Mouse (Mus musculus) hindbrain, embryonic 11.5 days (tissue): Measurements from ENCODE around the gene Mtnr1a. TPM values are rescaled to one million over a fixed set of nuclear protein-coding genes. Genes with fewer than 3 reads are reported as not detected.
A peak's percentile ranks its signal among the peaks of the same experiment; 100 is the strongest.

Experiments
- ATAC-seq: fragments of 200-750 bp; cut with Nextera tagmentation; 2 replicates; pipeline ENCODE4 v1.8.0; 2017; ENCODE audit warnings: mild to moderate bottlenecking, moderate TSS enrichment, moderate library complexity; ENCODE audit not compliant: low FRiP score
- DNase-seq: peaks from one replicate; pipeline ENCODE4 v3.0.0-alpha.2; 2015; ENCODE audit warnings: low spot score
- H3K27ac ChIP-seq: fragments of 300-500 bp; sonication (generic); 2 replicates; pipeline ENCODE4 v1.5.1; 2014; ENCODE audit warnings: mild to moderate bottlenecking, low read depth, low read length
- H3K27me3 ChIP-seq: fragments of 300-500 bp; sonication (generic); 2 replicates; pipeline ENCODE4 v1.6.1; 2014; ENCODE audit warnings: mild to moderate bottlenecking, low read length, moderate library complexity, mixed read lengths; ENCODE audit not compliant: control insufficient read depth, insufficient read depth
- H3K36me3 ChIP-seq: fragments of 300-500 bp; sonication (generic); 2 replicates; pipeline ENCODE4 v1.6.1; 2014; ENCODE audit warnings: mild to moderate bottlenecking, low read length, moderate library complexity, mixed read lengths; ENCODE audit not compliant: control insufficient read depth, insufficient read depth
- H3K4me1 ChIP-seq: fragments of 300-500 bp; sonication (generic); replicated peaks from 2 replicates; pipeline ENCODE4 v1.6.1; 2014; ENCODE audit warnings: low read length, mixed read lengths; ENCODE audit not compliant: control insufficient read depth, insufficient read depth
- H3K4me2 ChIP-seq: fragments of 300-500 bp; sonication (generic); replicated peaks from 2 replicates; pipeline ENCODE4 v1.6.1; 2014; ENCODE audit warnings: mild to moderate bottlenecking, low read depth, low read length
- H3K4me3 ChIP-seq: fragments of 300-500 bp; sonication (generic); 2 replicates; pipeline ENCODE4 v1.5.1; 2014; ENCODE audit warnings: low read depth, low read length
- H3K9ac ChIP-seq: fragments of 300-500 bp; sonication (generic); 2 replicates; pipeline ENCODE4 v1.6.1; 2014; ENCODE audit warnings: low read depth, low read length
- H3K9me3 ChIP-seq: fragments of 300-500 bp; sonication (generic); 2 replicates; pipeline ENCODE4 v1.6.1; 2016; ENCODE audit warnings: low read length; ENCODE audit not compliant: control insufficient read depth
- WGBS: fragments of 180-500 bp; shearing (Covaris S2); extraction: QIAGEN DNeasy Blood & Tissue Kit; methylation state at CpG from one replicate; pipeline ENCODE4 v1.1.7; 2014; 5-methylcytosine and 5-hydroxymethylcytosine counted together
- polyA plus RNA-seq: library from polyadenylated mRNA; unstranded; fragments of >200 nt; fragmentation: Nextera tagmentation; extraction: Ambion mirVana; gene quantifications from 2 replicates; pipeline ENCODE4 v1.2.1, GENCODE M21; 2014

Mtnr1a gene
- polyA plus RNA-seq, result 0.31 and 0.47 TPM in 2 replicates

- Histone ChIP-seq H3K4me2 (peak within 1 kb of the TSS; percentile 66), H3K9ac (0 out of 2 replicates have a peak within 1 kb of the TSS, but pooled peaks have one; percentile 24), H3K4me3 (peak within 1 kb of the TSS; percentile 25), H3K27me3 (no peaks in the 10 kb centered on the region), H3K27ac (no peak within 1 kb of the TSS), H3K36me3 (no peaks in the 10 kb centered on the region), H3K4me1 (no peaks in the 10 kb centered on the region), H3K9me3 (no peaks in the 10 kb centered on the region)
- ATAC-seq (peak; percentile 89), DNase-seq (peak; percentile 97)
- WGBS, result 8% methylated on average over 29 of the region's 29 CpGs
Observed at GRCm38 (mm10) chr8:45068759-45069386, at the start of gene Mtnr1a. Gene Mtnr1a (plus strand): TSS chr8:45069137.

GRCm38 (mm10) chr8:45019241-45019640 lies 49.7 kb upstream of the Mtnr1a start:
- H3K36me3 ChIP-seq, result peaks cover 14% of the 10 kb centered on the region
- 89% methylated on average over 5 of the region's 5 CpGs for WGBS

GRCm38 (mm10) chr8:45021171-45021570 lies 47.8 kb upstream of the Mtnr1a start:
- 90% methylated on average over 5 of the region's 5 CpGs for WGBS
- DNase-seq (no peak), ATAC-seq (no peak)
- H3K27ac ChIP-seq, result no peak overlapping the region
- no peak overlapping the region for H3K4me2 ChIP-seq
- H3K9me3 ChIP-seq, result no peaks in the 10 kb centered on the region
- no peak overlapping the region for H3K4me3 ChIP-seq
- peaks cover 29% of the 10 kb centered on the region for H3K36me3 ChIP-seq
- no peaks in the 10 kb centered on the region for H3K4me1 ChIP-seq
- no peak overlapping the region for H3K9ac ChIP-seq
- H3K27me3 ChIP-seq, result no peaks in the 10 kb centered on the region

More at GRCm38 (mm10) chr8:45019241-45019640, 49.7 kb upstream of the Mtnr1a start:
- Histone ChIP-seq H3K4me1 (no peaks in the 10 kb centered on the region), H3K4me3 (no peak overlapping the region), H3K4me2 (no peak overlapping the region), H3K9me3 (no peaks in the 10 kb centered on the region), H3K27me3 (no peaks in the 10 kb centered on the region), H3K9ac (no peak overlapping the region), H3K27ac (no peak overlapping the region)
- ATAC-seq (no peak), DNase-seq (no peak)

- Histone ChIP-seq H3K4me3 (no peak overlapping the region), H3K27ac (no peak overlapping the region), H3K4me2 (no peak overlapping the region), H3K36me3 (peaks cover 34% of the 10 kb centered on the region), H3K9me3 (no peaks in the 10 kb centered on the region), H3K9ac (no peak overlapping the region), H3K27me3 (no peaks in the 10 kb centered on the region), H3K4me1 (no peaks in the 10 kb centered on the region)
- WGBS, result 95% methylated on average over 21 of the region's 21 CpGs
- no peak for DNase-seq
- ATAC-seq, result no peak
Observed at GRCm38 (mm10) chr8:45021911-45022665, 46.8 kb upstream of the Mtnr1a start.

- Histone ChIP-seq H3K27ac (no peak overlapping the region), H3K4me1 (no peaks in the 10 kb centered on the region), H3K27me3 (no peaks in the 10 kb centered on the region), H3K4me3 (no peak overlapping the region), H3K9me3 (no peaks in the 10 kb centered on the region), H3K9ac (no peak overlapping the region), H3K36me3 (peaks cover 37% of the 10 kb centered on the region), H3K4me2 (no peak overlapping the region)
- DNase-seq, result no peak
- no peak for ATAC-seq
- WGBS, result 87% methylated on average over 6 of the region's 6 CpGs
Observed at GRCm38 (mm10) chr8:45028081-45028497, 40.8 kb upstream of the Mtnr1a start.

GRCm38 (mm10) chr8:45038350-45038749 lies 30.6 kb upstream of the Mtnr1a start:
- Histone ChIP-seq H3K4me2 (no peak overlapping the region), H3K36me3 (peaks cover 30% of the 10 kb centered on the region), H3K27me3 (no peaks in the 10 kb centered on the region), H3K4me3 (no peak overlapping the region), H3K9ac (no peak overlapping the region), H3K4me1 (no peaks in the 10 kb centered on the region), H3K9me3 (no peaks in the 10 kb centered on the region), H3K27ac (no peak overlapping the region)
- DNase-seq (no peak), ATAC-seq (no peak)
- WGBS, result 92% methylated on average over 15 of the region's 15 CpGs

- Histone ChIP-seq H3K4me1 (no peaks in the 10 kb centered on the region), H3K9ac (no peak overlapping the region), H3K4me2 (no peak overlapping the region), H3K36me3 (peaks cover 15% of the 10 kb centered on the region), H3K4me3 (no peak overlapping the region), H3K27me3 (no peaks in the 10 kb centered on the region), H3K9me3 (no peaks in the 10 kb centered on the region), H3K27ac (no peak overlapping the region)
- WGBS, result 96% methylated on average over 26 of the region's 26 CpGs
- DNase-seq (no peak), ATAC-seq (no peak)
Observed at GRCm38 (mm10) chr8:45044160-45044559, 24.8 kb upstream of the Mtnr1a start.

- no peak overlapping the region for H3K4me3 ChIP-seq
- H3K4me1 ChIP-seq, result no peaks in the 10 kb centered on the region
- no peak overlapping the region for H3K9ac ChIP-seq
- no peak overlapping the region for H3K4me2 ChIP-seq
- ATAC-seq, result no peak
- H3K9me3 ChIP-seq, result no peaks in the 10 kb centered on the region
- no peaks in the 10 kb centered on the region for H3K27me3 ChIP-seq
- peaks cover 5% of the 10 kb centered on the region; the same call in 1 of the 2 replicates for H3K36me3 ChIP-seq
- H3K27ac ChIP-seq, result no peak overlapping the region
- 94% methylated on average over 8 of the region's 8 CpGs for WGBS
- no peak for DNase-seq
Observed at GRCm38 (mm10) chr8:45050451-45050850, 18.5 kb upstream of the Mtnr1a start.

GRCm38 (mm10) chr8:45051236-45051635 lies 17.7 kb upstream of the Mtnr1a start:
- ATAC-seq (no peak), DNase-seq (no peak)
- peaks cover 5% of the 10 kb centered on the region; the same call in 1 of the 2 replicates for H3K36me3 ChIP-seq
- 97% methylated on average over 30 of the region's 30 CpGs for WGBS
- no peak overlapping the region for H3K27ac ChIP-seq
- no peak overlapping the region for H3K4me3 ChIP-seq
- no peaks in the 10 kb centered on the region for H3K4me1 ChIP-seq
- no peaks in the 10 kb centered on the region for H3K27me3 ChIP-seq
- H3K4me2 ChIP-seq, result no peak overlapping the region
- no peaks in the 10 kb centered on the region for H3K9me3 ChIP-seq
- no peak overlapping the region for H3K9ac ChIP-seq
